Mouse (Mus musculus): ENCODE results near the gene Nudt5.
A peak's percentile ranks its signal among the peaks of the same experiment; 100 is the strongest.

GRCm38 (mm10) chr2:5906625-5907024, 61.8 kb downstream of the Nudt5 start:
- TF ChIP-seq UBTF (IDR thresholded peaks at IDR 0.05; ENCODE audit: borderline replicate concordance, insufficient read depth, low read depth, low read length) = no peak
- no peak for TF ChIP-seq BHLHE40 (IDR thresholded peaks at IDR 0.05; ENCODE audit: borderline replicate concordance, low read depth, low read length)
- TF ChIP-seq MAFK (IDR thresholded peaks at IDR 0.05; ENCODE audit: borderline replicate concordance, low read depth, low read length) = no peak
- peak; percentile 77 for TF ChIP-seq RAD21 (IDR thresholded peaks at IDR 0.05; ENCODE audit: low read depth, low read length)
- no peak for TF ChIP-seq TBP (IDR thresholded peaks at IDR 0.05; ENCODE audit: low read depth, low read length)
- no peak for TF ChIP-seq EP300 (IDR thresholded peaks at IDR 0.05; ENCODE audit: low read depth in 1 of 2, low read length in 2 of 2)
- no peak for TF ChIP-seq SIN3A (IDR thresholded peaks at IDR 0.05; ENCODE audit: low read length)
